Mouse (Mus musculus) forebrain, embryonic 14.5 days (tissue): ENCODE measurements at regions not wholly inside any gene's neighbourhood (a gene's known extent, or its start where the extent isn't known, plus 50 kb on each side); places are given as distances from the start of the nearest gene placed in this dataset.

Source experiments
- ATAC-seq: fragments of 200-750 bp; cut with Nextera tagmentation; 2 replicates; pipeline ENCODE4 v1.8.0; 2017; ENCODE audit warnings: mild to moderate bottlenecking, moderate library complexity
- DNase-seq: peaks from one replicate; pipeline ENCODE4 v3.0.0-alpha.2; 2015; ENCODE audit warnings: low spot score
- H3K27ac ChIP-seq: fragments of 300-500 bp; sonication (generic); 2 replicates; pipeline ENCODE4 v1.5.1; 2014; ENCODE audit warnings: low read depth, mild to moderate bottlenecking, control low read depth, low read length, moderate library complexity
- H3K27me3 ChIP-seq: fragments of 300-500 bp; sonication (generic); replicated peaks from 2 replicates; pipeline ENCODE4 v1.6.1; 2014; ENCODE audit warnings: low read length, control low read depth, mixed read lengths; ENCODE audit not compliant: control insufficient read depth, insufficient read depth
- H3K36me3 ChIP-seq: fragments of 300-500 bp; sonication (generic); 2 replicates; pipeline ENCODE4 v1.6.1; 2014; ENCODE audit warnings: low read length, control low read depth; ENCODE audit not compliant: control insufficient read depth, insufficient read depth
- H3K4me1 ChIP-seq: fragments of 300-500 bp; sonication (generic); 2 replicates; pipeline ENCODE4 v1.6.1; 2014; ENCODE audit warnings: antibody characterized with exemption, low read length, control low read depth; ENCODE audit not compliant: control insufficient read depth, insufficient read depth
- H3K4me2 ChIP-seq: fragments of 300-500 bp; sonication (generic); 2 replicates; pipeline ENCODE4 v1.6.1; 2014; ENCODE audit warnings: mild to moderate bottlenecking, control low read depth, low read length
- H3K4me3 ChIP-seq: fragments of 300-500 bp; sonication (generic); 2 replicates; pipeline ENCODE4 v1.5.1; 2014; ENCODE audit warnings: low read depth, low read length, control low read depth
- H3K9ac ChIP-seq: fragments of 300-500 bp; sonication (generic); 2 replicates; pipeline ENCODE4 v1.6.1; 2014; ENCODE audit warnings: mild to moderate bottlenecking, low read length, control low read depth, moderate library complexity
- H3K9me3 ChIP-seq: fragments of 300-500 bp; sonication (generic); replicated peaks from 2 replicates; pipeline ENCODE4 v1.6.1; 2016; ENCODE audit warnings: low read length, control low read depth, mixed read lengths; ENCODE audit not compliant: control insufficient read depth
- WGBS: fragments of 180-500 bp; shearing (Covaris S2); extraction: QIAGEN DNeasy Blood & Tissue Kit; methylation state at CpG from one replicate; pipeline ENCODE4 v1.1.7; 2014; 5-methylcytosine and 5-hydroxymethylcytosine counted together

DNA sequence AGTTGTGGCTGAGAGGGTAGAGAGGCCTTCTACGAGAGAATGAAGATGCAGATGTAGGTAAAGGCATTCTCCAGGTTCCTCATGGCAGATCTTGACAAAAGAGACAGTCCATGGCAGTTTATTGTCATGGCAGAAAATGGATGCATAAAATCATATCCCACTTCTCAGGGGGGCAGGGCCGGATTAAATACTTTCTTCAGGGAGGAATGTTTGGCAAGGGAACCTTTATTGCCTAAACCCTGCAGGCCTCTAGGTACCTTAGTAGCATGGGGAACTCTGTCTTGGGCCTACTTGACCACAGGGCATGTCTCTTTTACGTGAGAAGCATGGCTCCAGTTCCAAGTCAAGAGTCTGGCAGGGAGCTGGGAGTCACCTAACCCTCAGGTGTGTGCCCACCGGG lies 74.4 kb upstream of the Eef1e1 start:
- Histone ChIP-seq H3K9ac (no peak overlapping the region), H3K4me2 (no peak overlapping the region), H3K27ac (no peak overlapping the region), H3K4me1 (no peaks in the 10 kb centered on the region), H3K4me3 (no peak overlapping the region), H3K27me3 (0 out of 2 replicates have a peak, but pooled peaks cover 2% of the 10 kb centered on the region), H3K36me3 (no peaks in the 10 kb centered on the region), H3K9me3 (no peaks in the 10 kb centered on the region)
- DNase-seq = no peak
- ATAC-seq = no peak
- 87% methylated on average over 4 of the region's 4 CpGs for whole genome bisulfite sequencing

DNA sequence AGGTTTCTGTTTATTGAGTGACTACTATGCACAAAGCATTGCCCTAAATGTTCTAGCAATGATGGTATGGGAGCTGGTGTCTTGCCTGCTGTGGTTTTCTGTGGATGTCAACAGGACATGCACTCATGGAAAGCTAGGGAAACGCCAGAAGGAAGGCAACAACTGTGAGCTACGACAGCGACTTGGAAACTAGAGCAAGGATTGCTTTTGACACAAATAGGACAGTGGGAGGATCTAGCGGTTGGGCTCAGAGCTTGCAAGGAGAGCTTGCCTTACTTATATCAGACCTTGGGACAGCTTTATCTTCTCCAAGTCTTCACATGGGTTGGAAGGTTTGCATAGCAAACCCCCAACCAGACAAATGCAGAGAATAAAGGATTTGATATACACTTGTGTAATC lies 66.6 kb upstream of the Eef1e1 start:
- ATAC-seq (no peak), DNase-seq (no peak)
- no peak overlapping the region for H3K4me3 ChIP-seq
- no peaks in the 10 kb centered on the region for H3K36me3 ChIP-seq
- H3K27me3 ChIP-seq = no peaks in the 10 kb centered on the region
- no peaks in the 10 kb centered on the region for H3K4me1 ChIP-seq
- WGBS = 88% methylated on average over 4 of the region's 4 CpGs
- H3K27ac ChIP-seq = no peak overlapping the region
- no peak overlapping the region for H3K9ac ChIP-seq
- no peak overlapping the region for H3K4me2 ChIP-seq
- H3K9me3 ChIP-seq = no peaks in the 10 kb centered on the region

DNA sequence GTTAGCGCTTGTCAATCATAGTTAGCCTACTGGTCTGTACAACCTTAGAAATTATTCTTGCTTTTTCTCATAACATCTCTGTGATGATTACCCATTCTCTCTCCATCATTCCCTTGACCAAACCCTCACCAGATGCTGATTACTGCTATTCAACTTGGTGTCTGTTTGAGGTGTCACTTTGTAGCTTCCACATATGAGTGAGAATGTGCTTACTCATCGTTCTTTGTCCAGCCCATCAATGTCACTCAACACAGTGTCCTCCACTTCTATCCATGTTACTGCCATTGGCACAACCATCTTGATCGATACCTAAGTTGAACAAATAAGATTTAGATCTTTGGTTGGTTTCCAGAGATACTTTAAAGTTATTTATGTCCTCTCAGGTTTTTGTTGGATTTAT lies 62.3 kb upstream of the Eef1e1 start:
- Histone ChIP-seq H3K9me3 (no peaks in the 10 kb centered on the region), H3K36me3 (no peaks in the 10 kb centered on the region), H3K27ac (no peak overlapping the region), H3K9ac (no peak overlapping the region), H3K4me2 (no peak overlapping the region), H3K4me1 (no peaks in the 10 kb centered on the region), H3K4me3 (no peak overlapping the region), H3K27me3 (no peaks in the 10 kb centered on the region)
- DNase-seq = no peak
- WGBS = 93% methylated on average over 3 of the region's 3 CpGs
- ATAC-seq = no peak

- H3K27me3 ChIP-seq = no peaks in the 10 kb centered on the region
- no peaks in the 10 kb centered on the region for H3K4me1 ChIP-seq
- no peaks in the 10 kb centered on the region for H3K36me3 ChIP-seq
- ATAC-seq = no peak
- no peak for DNase-seq
- H3K27ac ChIP-seq = no peak overlapping the region
- H3K4me2 ChIP-seq = no peak overlapping the region
- no peak overlapping the region for H3K9ac ChIP-seq
- H3K9me3 ChIP-seq = no peaks in the 10 kb centered on the region
- 96% methylated on average over 5 of the region's 5 CpGs for WGBS
- H3K4me3 ChIP-seq = no peak overlapping the region
Observed at GRCm38 (mm10) chr13:38714838-38715237, 56.0 kb upstream of the Eef1e1 start.
